Mouse (Mus musculus): Measurements from ENCODE around the gene Osbpl6.

DNA sequence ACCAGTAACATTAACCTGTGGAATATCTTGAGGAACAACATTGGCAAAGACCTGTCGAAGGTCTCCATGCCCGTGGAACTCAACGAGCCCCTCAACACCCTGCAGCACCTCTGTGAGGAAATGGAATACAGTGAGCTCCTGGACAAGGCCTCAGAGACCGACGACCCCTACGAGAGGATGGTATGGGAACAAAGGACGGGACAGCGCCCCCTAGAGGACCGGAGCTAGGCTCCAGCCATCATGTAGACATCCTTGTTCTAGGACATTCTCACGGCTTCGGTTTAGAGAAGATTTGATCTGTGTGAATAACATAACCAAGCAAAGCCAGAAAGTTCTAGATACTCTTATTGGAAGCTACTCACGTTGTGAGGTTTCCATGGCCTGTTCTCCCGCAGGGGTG is 178.8 kb downstream of the Osbpl6 start:
- no peak for TF ChIP-seq POLR2A (IDR thresholded peaks at IDR 0.05; ENCODE audit: borderline replicate concordance, insufficient read depth, low read length)
- peak; percentile 35; the same call in 1 of the 2 replicates for TF ChIP-seq CTCF (IDR thresholded peaks at IDR 0.05; ENCODE audit: borderline replicate concordance, insufficient read depth, low read depth, low read length)
